Mouse (Mus musculus) stomach, postnatal 0 days (tissue): ENCODE results near the gene Ctps.

Experiments
- CTCF ChIP-seq: IDR thresholded peaks from 2 replicates; pipeline ENCODE4 v1.5.1; 2016; ENCODE audit warnings: antibody characterized with exemption, low read depth, mild to moderate bottlenecking, moderate library complexity
- EP300 ChIP-seq: optimal IDR thresholded peaks from 2 replicates; pipeline ENCODE3; 2016; ENCODE audit warnings: antibody characterized with exemption

DNA sequence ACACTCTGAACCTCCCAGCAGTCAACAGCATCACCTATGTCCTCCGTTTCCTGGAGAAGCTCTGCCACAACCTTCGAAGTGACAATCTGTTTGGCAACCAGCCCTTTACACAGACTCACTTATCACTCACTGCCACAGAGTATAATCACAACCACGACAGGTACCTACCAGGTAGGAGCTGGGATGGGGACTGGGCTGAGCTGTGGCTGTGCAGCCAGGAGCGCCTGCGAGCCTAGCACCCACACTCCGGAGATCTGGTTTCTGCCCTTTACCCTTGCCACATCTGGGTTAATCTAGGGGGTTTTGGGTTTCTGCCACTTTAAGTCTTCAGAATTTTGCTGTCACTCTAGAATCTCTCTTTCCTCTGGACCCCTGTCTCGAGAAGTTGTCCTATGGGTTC, 53.2 kb downstream of the Ctps start:
- TF ChIP-seq CTCF = no peak
- TF ChIP-seq EP300 = no peak
